Mouse (Mus musculus) G1E-ER4 (cell line): ENCODE results near the gene Egflam. TPM values are rescaled to one million over a fixed set of nuclear protein-coding genes. Genes with fewer than 3 reads are reported as not detected.

Source experiments
- GATA1 ChIP-seq: IDR thresholded peaks from one replicate; pipeline ENCODE4 v1.8.0; 2012; ENCODE audit warnings: low read length, inconsistent platforms
- polyA plus RNA-seq: library from polyadenylated mRNA; stranded (reverse); fragments of >175 nt; gene quantifications from 2 replicates; pipeline ENCODE4 v1.2.3, GENCODE M21; 2012

Egflam gene
- polyA plus RNA-seq, 1 experiment: not detected

- TF ChIP-seq GATA1: no peak
Measured at GRCm38 (mm10) chr15:7206110-7206509, 192.1 kb downstream of the Egflam start.

GRCm38 (mm10) chr15:7204917-7205316 is 193.3 kb downstream of the Egflam start:
- no peak for TF ChIP-seq GATA1

- no peak for TF ChIP-seq GATA1
Measured at GRCm38 (mm10) chr15:7203606-7204330, 194.4 kb downstream of the Egflam start.

- no peak for TF ChIP-seq GATA1
Measured at GRCm38 (mm10) chr15:7202981-7203380, 195.2 kb downstream of the Egflam start.

- TF ChIP-seq GATA1: no peak
Measured at GRCm38 (mm10) chr15:7201421-7202380, 196.5 kb downstream of the Egflam start.

GRCm38 (mm10) chr15:7200286-7200685 is 197.9 kb downstream of the Egflam start:
- TF ChIP-seq GATA1: no peak

GRCm38 (mm10) chr15:7198816-7199215 is 199.4 kb downstream of the Egflam start:
- TF ChIP-seq GATA1: no peak

GRCm38 (mm10) chr15:7197652-7198445 is 200.3 kb downstream of the Egflam start:
- TF ChIP-seq GATA1: no peak

- TF ChIP-seq GATA1: no peak
Measured at GRCm38 (mm10) chr15:7194748-7195221, 203.4 kb downstream of the Egflam start.

- no peak for TF ChIP-seq GATA1
Measured at GRCm38 (mm10) chr15:7194147-7194720, 204.0 kb downstream of the Egflam start.

- TF ChIP-seq GATA1: no peak
Measured at GRCm38 (mm10) chr15:7192582-7192981, 205.6 kb downstream of the Egflam start.

GRCm38 (mm10) chr15:7191074-7191473 is 207.1 kb downstream of the Egflam start:
- no peak for TF ChIP-seq GATA1

GRCm38 (mm10) chr15:7189678-7190454 is 208.3 kb downstream of the Egflam start:
- no peak for TF ChIP-seq GATA1

GRCm38 (mm10) chr15:7187682-7188081 is 210.5 kb downstream of the Egflam start:
- no peak for TF ChIP-seq GATA1
